Mouse (Mus musculus) neutrophil, adult 83 days (primary cell): ENCODE measurements around the gene Mms22l. TPM values are rescaled to one million over a fixed set of nuclear protein-coding genes. Genes with fewer than 3 reads are reported as not detected.

Experiments used
- total RNA-seq, 2 experiments: library from RNA; stranded (reverse); gene quantifications; one replicate each; pipeline ENCODE4 v1.2.4; 2023

The Mms22l gene
- 10 to 100 TPM; 20.9 to 25.7 TPM for total RNA-seq

DNA sequence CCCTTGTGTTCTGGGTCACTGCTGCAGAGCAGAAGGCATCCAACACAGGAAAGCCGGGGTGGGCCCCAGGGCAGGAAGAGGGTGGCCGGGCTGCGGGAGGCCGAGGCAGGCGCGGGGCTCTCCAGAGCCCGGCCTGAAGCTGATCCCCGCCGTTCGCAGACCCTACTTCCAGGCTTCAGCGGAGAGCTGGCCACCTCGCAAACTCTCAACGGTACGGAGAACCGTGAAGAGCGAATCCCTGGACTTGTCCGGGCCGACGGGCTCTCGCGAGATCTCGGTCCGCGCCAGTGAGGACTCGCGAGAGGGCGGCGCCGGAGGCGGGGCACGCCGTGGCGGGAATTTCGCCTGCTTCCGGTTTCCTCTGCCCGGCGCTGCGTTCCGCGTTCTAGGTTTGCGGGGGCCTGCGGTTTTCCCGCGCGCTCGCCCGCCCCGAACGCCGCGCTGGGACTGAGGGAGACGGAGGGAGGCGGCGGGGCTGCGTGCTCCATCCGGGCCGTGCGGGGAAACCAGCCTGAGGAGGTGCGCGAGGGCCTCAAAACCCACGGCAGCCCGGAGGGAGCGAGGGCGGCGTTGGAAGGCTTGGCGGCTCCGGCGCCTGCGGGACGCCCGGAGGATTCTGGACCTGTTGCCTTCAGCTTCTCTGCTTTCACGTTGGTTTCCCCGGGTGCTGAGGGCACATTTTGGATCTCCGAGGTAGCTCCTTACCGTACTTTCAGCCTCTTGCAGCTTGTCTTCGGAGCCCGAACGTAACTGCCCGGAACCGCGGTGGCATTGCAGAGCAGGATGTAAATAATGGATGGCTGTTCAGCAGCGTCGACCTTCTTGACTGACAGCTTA lies at the start of gene Mms22l:
Mms22l (plus strand) TSS at position 336 of the 837 bp plus-strand sequence.

